18 mouse cellular contexts compared by ENCODE assay signal in the genomic region with DNA sequence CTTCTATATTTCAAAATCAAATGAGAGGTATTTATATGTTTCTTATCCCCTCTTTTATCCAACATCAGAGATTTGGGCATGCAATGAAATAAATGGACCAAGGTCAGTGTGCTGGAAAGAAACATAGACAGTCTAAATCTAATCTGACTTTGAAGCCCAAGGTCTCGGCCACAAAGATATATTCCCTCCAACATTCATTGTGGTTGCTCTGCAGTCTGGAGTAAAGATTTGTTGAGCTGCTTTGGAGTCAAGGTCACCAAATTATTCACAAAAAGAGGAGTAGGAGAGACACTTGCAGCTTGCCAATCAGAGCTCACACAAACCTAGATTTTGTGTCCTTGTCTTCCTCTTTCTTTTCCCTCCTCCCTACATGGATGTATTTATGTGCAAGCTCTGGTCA.
DNase-seq lines count a peak whose midpoint lies in the region; ATAC-seq lines count a peak whose summit lies in the region.
"Had no signal": no experiment of that assay in that cellular context is flagged by ENCODE, and none has a peak within 500 bp of the region (broad histone marks: within the 10 kb centered on the region; RNA-seq: fewer than 3 reads in every experiment).

No protein-coding gene starts in this region.

- H3K4me2 ChIP-seq in midbrain, embryonic 16.5 days (ENCODE audit: low read length), result no peak overlapping the region
- H3K4me2 ChIP-seq: embryonic facial prominence, embryonic 12.5 days; forebrain, embryonic 12.5 days had no signal

- WGBS in midbrain, embryonic 16.5 days, result 81% methylated on average over 1 of the region's 1 CpGs
- WGBS in forebrain, embryonic 10.5 days, result 85% methylated on average over 1 of the region's 1 CpGs

- H3K9me3 ChIP-seq in midbrain, embryonic 16.5 days (replicated peaks; ENCODE audit: control insufficient read depth, low read length, poor library complexity, severe bottlenecking), result no peaks in the 10 kb centered on the region
- H3K9me3 ChIP-seq in forebrain, embryonic 10.5 days, result no peaks in the 10 kb centered on the region
- H3K9me3 ChIP-seq: embryonic facial prominence, embryonic 10.5 days; embryonic facial prominence, embryonic 12.5 days; forebrain, embryonic 12.5 days had no signal

- H3K4me1 ChIP-seq in midbrain, embryonic 16.5 days (ENCODE audit: control insufficient read depth, insufficient read depth, low read length), result no peaks in the 10 kb centered on the region
- peaks cover 5% of the 10 kb centered on the region; the same call in 1 of the 2 replicates for H3K4me1 ChIP-seq in forebrain, embryonic 10.5 days
- H3K4me1 ChIP-seq: embryonic facial prominence, embryonic 10.5 days; embryonic facial prominence, embryonic 12.5 days; forebrain, embryonic 12.5 days had no signal

- H3K4me3 ChIP-seq in midbrain, embryonic 16.5 days (ENCODE audit: low read depth, low read length), result no peak overlapping the region
- H3K4me3 ChIP-seq in forebrain, embryonic 10.5 days, result no peak overlapping the region
- H3K4me3 ChIP-seq: embryonic facial prominence, embryonic 10.5 days; embryonic facial prominence, embryonic 12.5 days; forebrain, embryonic 12.5 days had no signal

- peak; percentile 66 for DNase-seq in adrenal gland, adult 2 months
- DNase-seq in adrenal gland, postnatal 4 days (ENCODE audit: low spot score in 2 of 2), result no peak
- peak; percentile 45 for DNase-seq in ovary, adult 18-20 months (ENCODE audit: low spot score)
- DNase-seq in ovary, postnatal 36 days (ENCODE audit: low spot score), result no peak
- peak; percentile 27 for DNase-seq in adrenal gland, postnatal 10 days
- peak; percentile 53 for DNase-seq in adrenal gland, postnatal 14 days
- no peak for DNase-seq in forebrain, embryonic 10.5 days (ENCODE audit: extremely low spot score, low spot score)
- DNase-seq: cerebellum, adult 11-12 months; cerebellum, adult 2 months; cerebellum, adult 9-10 months; cerebellum, postnatal 10 days; cerebellum, postnatal 25 days had no signal

- H3K9ac ChIP-seq in midbrain, embryonic 16.5 days (ENCODE audit: low read depth, low read length), result no peak overlapping the region
- H3K9ac ChIP-seq: embryonic facial prominence, embryonic 12.5 days; forebrain, embryonic 12.5 days had no signal

- no peak overlapping the region for H3K27ac ChIP-seq in midbrain, embryonic 16.5 days (ENCODE audit: low read length)
- H3K27ac ChIP-seq in forebrain, embryonic 10.5 days, result no peak overlapping the region
- H3K27ac ChIP-seq: embryonic facial prominence, embryonic 10.5 days; embryonic facial prominence, embryonic 12.5 days; forebrain, embryonic 12.5 days had no signal

- H3K36me3 ChIP-seq in midbrain, embryonic 16.5 days (ENCODE audit: control insufficient read depth, insufficient read depth, low read length), result no peaks in the 10 kb centered on the region
- H3K36me3 ChIP-seq in forebrain, embryonic 10.5 days (replicated peaks), result no peaks in the 10 kb centered on the region
- H3K36me3 ChIP-seq: embryonic facial prominence, embryonic 10.5 days; embryonic facial prominence, embryonic 12.5 days; forebrain, embryonic 12.5 days had no signal

- no peak for ATAC-seq in midbrain, embryonic 16.5 days
- ATAC-seq: forebrain, embryonic 14.5 days; forebrain, embryonic 16.5 days had no signal

- H3K27me3 ChIP-seq in midbrain, embryonic 16.5 days (ENCODE audit: control insufficient read depth, insufficient read depth, low read depth, low read length), result no peaks in the 10 kb centered on the region
- no peaks in the 10 kb centered on the region for H3K27me3 ChIP-seq in forebrain, embryonic 10.5 days (ENCODE audit: poor library complexity, severe bottlenecking)
- H3K27me3 ChIP-seq: embryonic facial prominence, embryonic 12.5 days; forebrain, embryonic 12.5 days had no signal

Comparison
In these comparisons a context has a peak if more than half of its experiments do, and no peak if none do; other contexts are left out.
1. DNase-seq: peak in adrenal gland, adult 2 months (single experiment), ovary, adult 18-20 months (single experiment), adrenal gland, postnatal 10 days (single experiment) and adrenal gland, postnatal 14 days (single experiment); none in adrenal gland, postnatal 4 days (0 of 2), ovary, postnatal 36 days (single experiment) and forebrain, embryonic 10.5 days (single experiment).